Mouse (Mus musculus): ENCODE results near the gene Cptp.

Gene Cptp

GRCm38 (mm10) chr4:155841003-155841454 lies 28.2 kb downstream of the Cptp start:
- peak; percentile 81 for DNase-seq (ENCODE audit: low spot score)

- DNase-seq (ENCODE audit: low spot score), result peak; percentile 29
These were observed 28.9 kb downstream of the Cptp start for GRCm38 (mm10) chr4:155840076-155841002.

GRCm38 (mm10) chr4:155839483-155839910 lies 29.7 kb downstream of the Cptp start, which contains the start of gene Mxra8:
Gene Mxra8, plus strand, starts transcription at chr4:155839680.
- DNase-seq (ENCODE audit: low spot score), result peak; percentile 91

DNA sequence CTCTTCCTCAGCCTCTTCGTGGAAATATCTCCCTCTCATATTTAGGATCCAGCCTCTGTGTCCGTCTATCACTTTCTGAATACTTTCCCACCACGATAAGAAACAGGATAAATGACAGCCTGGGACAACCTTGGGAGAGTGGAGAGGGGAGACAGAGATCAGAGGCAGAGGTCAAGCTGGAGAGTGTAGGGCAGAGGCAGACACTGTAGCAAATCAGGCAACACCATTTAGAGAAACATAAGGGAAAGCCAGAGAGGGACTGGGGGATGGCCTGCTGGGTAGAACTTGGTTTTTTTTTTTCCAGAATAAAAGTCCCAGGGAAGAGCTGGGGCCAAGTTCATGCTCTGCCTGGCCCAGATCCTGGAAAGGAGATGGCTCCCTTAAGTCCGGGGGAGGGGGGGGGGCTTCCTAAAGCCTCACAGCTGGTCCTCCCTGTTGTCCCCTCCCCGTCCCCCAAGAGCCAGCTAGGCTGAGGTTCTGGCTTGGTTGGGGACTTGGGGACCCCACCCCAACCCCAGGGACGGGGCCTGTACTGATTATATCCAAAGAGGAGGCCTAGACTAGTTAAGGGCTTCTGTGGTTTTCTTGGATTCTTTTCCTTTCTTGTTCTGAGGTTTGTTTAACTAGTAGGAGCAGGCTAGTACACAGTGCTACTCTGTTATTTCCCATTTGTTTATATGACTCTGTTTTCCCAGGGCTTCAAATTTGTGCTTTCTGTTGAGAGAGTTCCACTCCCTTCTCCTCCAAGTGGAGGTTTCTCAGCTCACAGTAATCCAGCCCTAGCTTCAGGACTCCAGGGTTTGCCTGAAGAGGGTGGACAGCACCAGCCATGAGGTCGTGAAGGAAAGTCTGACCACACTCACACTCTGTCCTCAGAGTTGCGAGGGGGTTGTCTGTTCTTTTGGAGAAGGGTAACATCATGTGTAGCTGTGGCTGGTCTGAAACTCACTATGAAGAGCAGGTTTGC lies 30.8 kb downstream of the Cptp start:
- DNase-seq (ENCODE audit: low spot score), result no peak

- DNase-seq (ENCODE audit: low spot score), result no peak
These were observed 31.7 kb downstream of the Cptp start for GRCm38 (mm10) chr4:155837404-155838010.

DNA sequence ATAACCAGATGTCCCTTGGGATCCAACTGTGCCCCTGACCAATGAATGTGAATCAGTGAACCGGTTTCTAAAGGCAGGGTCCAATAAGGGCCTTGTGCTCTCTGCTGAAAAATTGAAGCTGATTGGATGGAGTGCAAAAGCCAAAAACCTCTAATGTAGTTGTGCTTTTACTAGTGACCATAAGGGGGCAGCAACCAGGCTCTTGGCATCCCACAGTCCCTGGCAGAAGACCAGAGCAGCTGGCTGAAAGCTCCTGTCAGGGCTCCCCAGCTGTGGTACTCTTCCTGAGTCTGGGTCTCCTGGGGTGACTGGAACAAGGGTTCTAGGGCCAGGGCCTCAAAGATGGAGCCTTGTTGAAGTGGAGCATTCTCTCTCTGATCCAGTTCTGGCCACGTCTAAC lies 35.4 kb downstream of the Cptp start:
- peak; percentile 87 for DNase-seq (ENCODE audit: low spot score)

DNA sequence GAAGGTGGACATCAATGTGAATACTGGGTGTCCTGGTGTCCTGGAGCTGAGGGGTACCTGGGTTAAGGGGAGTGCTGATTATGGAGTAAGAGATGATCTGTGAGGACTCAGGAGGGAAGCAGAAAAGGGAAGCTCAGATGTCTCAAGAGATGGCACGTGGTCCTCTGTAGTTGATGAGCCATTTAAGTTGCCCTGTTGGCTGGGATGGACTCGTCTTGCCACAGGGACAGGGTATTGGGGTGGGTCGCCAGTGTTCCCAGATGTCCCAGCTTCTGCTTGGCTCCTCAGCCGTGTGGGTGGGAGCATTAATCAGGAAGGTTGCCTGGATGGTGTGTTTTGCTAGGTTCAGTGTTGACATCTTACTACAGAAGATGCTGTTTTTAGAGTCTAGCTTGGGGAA lies 36.0 kb downstream of the Cptp start:
- DNase-seq (ENCODE audit: low spot score), result no peak

DNA sequence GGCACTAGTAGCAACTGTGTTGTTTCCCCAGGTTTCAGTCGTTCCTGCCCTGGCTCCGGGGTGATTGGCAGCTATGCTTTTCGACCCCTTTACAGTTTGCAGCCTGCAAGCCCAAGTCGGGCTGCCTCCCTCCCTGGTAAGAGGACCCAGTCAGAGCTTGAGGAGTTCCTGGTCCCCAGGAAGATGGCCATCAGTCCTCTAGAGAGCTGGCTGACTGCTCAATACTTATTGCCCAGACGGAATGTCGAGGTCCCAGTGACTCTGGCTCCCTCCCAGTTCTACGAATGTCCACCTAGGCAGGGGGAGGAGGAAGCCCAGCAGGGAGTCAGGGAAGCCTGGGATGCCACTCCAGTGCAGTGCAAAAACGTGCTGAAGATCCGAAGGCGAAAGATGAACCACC lies 36.9 kb downstream of the Cptp start:
- no peak for DNase-seq (ENCODE audit: low spot score)

DNA sequence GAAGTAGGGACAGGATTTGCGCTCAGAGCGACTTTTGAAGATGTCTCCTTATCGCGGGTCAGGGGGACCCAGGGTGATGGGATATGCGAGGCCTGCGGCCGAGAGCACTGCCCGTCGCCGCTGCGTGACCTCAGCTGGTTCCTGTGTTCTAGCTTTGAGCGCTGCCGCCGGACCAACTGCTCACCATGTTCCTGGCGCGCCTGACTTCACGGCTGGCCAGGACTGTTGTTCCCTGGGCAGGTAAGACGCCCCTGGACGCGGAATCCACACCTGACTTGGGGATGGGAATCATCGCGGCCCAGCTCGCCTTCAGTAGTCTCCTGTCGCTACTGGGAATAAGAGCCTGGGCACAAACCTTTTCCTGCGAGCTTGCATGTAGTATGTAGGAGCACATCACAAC lies 37.4 kb downstream of the Cptp start:
- DNase-seq (ENCODE audit: low spot score), result no peak

GRCm38 (mm10) chr4:155831205-155831766 lies 38.0 kb downstream of the Cptp start, which contains the start of gene Aurkaip1:
Gene Aurkaip1, plus strand, starts transcription at chr4:155831272.
- peak; percentile 98 for DNase-seq (ENCODE audit: low spot score)

DNA sequence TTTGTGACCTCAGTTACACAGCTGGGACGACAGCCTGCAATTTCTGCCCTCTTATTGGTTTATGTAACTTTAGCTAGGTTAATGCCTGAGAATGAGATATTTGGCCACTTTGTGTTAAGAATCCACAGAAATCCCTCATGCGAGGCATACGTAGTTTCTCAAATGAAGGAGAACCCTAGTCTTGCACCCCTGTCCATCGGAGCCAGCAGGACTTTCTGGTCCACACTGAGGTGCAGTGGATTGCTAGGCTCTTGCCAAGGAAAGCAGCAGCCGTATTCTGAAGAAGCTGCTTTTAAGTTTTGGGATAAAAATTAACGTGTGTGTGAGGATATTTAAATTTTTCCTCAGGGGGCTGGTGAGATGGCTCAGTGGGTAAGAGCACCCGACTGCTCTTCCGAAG lies 38.6 kb downstream of the Cptp start:
- no peak for DNase-seq (ENCODE audit: low spot score)

DNA sequence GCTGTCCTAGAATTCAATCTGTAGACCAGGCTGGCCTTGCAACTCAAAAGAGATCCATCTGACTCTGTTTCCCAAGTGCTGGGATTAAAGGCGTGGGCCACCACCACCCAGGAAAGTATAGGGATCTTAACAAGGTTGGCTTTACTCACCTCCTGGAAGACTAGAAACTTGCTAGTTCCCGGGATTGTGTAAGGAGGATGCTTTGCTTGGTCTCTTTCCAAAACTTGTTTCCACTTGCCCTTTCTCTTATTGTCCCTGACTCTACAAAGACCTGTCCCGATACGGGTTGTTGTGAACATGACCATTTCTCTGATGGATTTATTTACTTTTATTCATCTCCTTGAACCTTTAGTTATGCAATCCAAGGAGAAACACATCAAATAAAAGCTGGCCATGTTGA lies 39.4 kb downstream of the Cptp start:
- DNase-seq (ENCODE audit: low spot score), result no peak

- DNase-seq (ENCODE audit: low spot score), result no peak
These were observed 45.8 kb downstream of the Cptp start for GRCm38 (mm10) chr4:155823443-155823842.

DNA sequence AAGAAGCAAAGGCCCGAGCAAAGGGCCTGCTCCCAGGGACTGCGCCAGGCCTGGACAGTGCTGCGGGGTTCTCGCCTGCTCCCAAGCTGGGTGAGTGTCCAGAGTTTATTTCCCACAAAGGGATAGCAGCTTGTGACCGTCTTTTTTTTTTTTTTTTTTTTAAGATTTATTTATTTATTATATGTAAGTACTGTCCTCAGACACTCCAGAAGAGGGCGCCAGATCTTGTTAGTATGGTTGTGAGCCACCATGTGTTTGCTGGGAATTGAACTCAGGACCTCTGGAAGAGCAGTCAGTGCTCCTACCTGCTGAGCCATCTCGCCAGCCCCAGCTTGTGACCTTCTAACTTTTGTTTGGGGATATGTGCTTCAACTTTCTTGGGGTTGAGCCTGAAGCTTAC lies 48.2 kb downstream of the Cptp start:
- peak; percentile 51 for DNase-seq (ENCODE audit: low spot score)

DNA sequence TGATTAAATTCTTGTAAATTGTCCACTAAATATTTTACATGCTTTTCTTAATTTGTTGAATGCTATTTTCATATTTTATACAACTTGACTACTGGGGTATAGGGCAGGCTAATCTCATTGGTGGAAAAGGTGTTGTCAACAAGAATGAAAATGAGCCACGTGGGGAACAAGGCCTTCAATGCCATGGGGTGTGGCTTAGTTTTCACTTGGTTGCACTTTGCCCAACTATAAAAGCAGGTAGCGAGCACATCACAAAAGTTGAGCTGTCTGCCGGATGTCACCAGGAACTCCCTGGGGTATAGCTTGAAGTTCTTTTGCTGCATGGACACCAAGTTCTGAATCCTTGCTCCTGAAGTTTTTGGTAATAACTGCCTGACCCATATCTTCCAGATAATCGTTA lies 51.7 kb downstream of the Cptp start:
- DNase-seq (ENCODE audit: low spot score), result no peak

Data from embryo, embryonic 10.5 days (tissue).